Mouse (Mus musculus): ENCODE measurements around the gene Gys1.

DNA sequence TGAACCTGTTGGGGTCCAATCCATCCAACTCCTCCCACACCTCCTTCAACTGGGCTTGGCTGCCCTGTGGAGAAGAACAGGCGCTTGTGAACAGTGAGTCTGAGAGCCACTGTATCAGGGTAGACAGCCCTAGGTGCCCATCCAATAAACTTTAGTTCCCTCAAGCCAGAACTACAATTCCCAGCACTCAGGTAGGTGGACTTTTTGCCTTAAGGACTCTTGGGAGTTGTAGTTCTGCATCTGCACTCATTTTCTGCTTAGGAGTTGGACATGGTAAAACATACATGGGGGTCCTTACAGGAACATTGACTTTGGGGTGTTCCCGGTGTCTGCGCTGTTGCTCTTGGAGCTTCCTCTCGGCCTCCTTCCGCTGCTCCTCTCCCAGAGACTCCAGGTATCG lies 63.8 kb downstream of the Gys1 start:
- no peak for TF ChIP-seq CTCF (IDR thresholded peaks at IDR 0.05; ENCODE audit: low read depth)
- no peak for TF ChIP-seq EP300 (IDR thresholded peaks at IDR 0.05; ENCODE audit: low read depth)
